Mouse (Mus musculus): ENCODE measurements at regions not wholly inside any gene's neighbourhood (a gene's known extent, or its start where the extent isn't known, plus 50 kb on each side); places are given as distances from the start of the nearest gene placed in this dataset.

DNA sequence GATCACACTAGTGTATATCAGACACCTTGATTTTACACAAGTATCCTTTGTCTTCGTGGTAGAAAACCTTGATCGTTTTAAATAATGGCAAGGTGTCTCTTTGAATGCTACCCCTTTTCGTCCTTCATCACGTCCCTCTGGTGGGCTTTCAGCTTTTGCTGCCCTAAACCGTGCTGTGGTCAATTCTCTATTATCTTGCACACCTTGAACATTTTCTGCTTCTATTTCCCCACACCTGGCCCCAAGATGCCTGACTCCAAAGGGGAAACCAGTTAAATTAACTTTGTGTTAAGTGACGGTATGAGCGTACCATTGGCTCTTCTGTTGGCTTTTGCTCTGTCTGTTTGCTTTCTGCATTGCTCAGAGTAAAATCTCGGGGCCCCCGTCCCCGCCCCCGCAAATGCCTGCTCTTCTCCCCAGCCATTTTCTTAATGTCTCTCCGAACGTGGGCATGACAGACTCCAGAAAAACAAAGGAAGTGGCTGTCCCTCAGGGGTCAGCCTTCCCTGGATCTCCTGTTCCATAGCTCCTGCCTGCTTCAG is 74.2 kb upstream of the Zfp217 start:
- Histone ChIP-seq H3K79me2 (ENCODE audit: control insufficient read depth, insufficient read depth) (no peaks in the 10 kb centered on the region), H3ac (ENCODE audit: control insufficient read depth, insufficient read length, low read depth) (no peak overlapping the region), H3K4me3 (ENCODE audit: insufficient read depth, poor library complexity, severe bottlenecking) (no peak overlapping the region), H3K79me3 (ENCODE audit: low read depth) (no peaks in the 10 kb centered on the region), H3K36me3 (ENCODE audit: control insufficient read depth, insufficient read depth) (no peaks in the 10 kb centered on the region), H3K27me3 (ENCODE audit: control insufficient read depth, insufficient read depth, insufficient read length) (no peaks in the 10 kb centered on the region)
- TF ChIP-seq USF1 (IDR thresholded peaks at IDR 0.05; ENCODE audit: low read depth), result no peak

GRCm38 (mm10) chr2:170220871-170221369 is 73.0 kb upstream of the Zfp217 start:
- Histone ChIP-seq H3K79me3 (ENCODE audit: low read depth) (no peaks in the 10 kb centered on the region), H3K27me3 (ENCODE audit: control insufficient read depth, insufficient read depth, insufficient read length) (no peaks in the 10 kb centered on the region), H3K4me3 (ENCODE audit: insufficient read depth, poor library complexity, severe bottlenecking) (no peak overlapping the region), H3K79me2 (ENCODE audit: control insufficient read depth, insufficient read depth) (no peaks in the 10 kb centered on the region), H3ac (ENCODE audit: control insufficient read depth, insufficient read length, low read depth) (no peak overlapping the region), H3K36me3 (ENCODE audit: control insufficient read depth, insufficient read depth) (no peaks in the 10 kb centered on the region)
- TF ChIP-seq MYOD1 (IDR thresholded peaks at IDR 0.05; ENCODE audit: control insufficient read depth, insufficient read length, low read depth) (no peak), MAX (IDR thresholded peaks at IDR 0.05) (no peak), MYOG (IDR thresholded peaks at IDR 0.05; ENCODE audit: control insufficient read depth, extremely low read depth, insufficient read length) (no peak), CEBPB (IDR thresholded peaks at IDR 0.05; ENCODE audit: low read depth) (peak; percentile 28), USF1 (IDR thresholded peaks at IDR 0.05; ENCODE audit: low read depth) (no peak)

GRCm38 (mm10) chr2:170220443-170220842 is 72.5 kb upstream of the Zfp217 start:
- no peaks in the 10 kb centered on the region for H3K79me3 ChIP-seq (ENCODE audit: low read depth)
- TF ChIP-seq MAX (IDR thresholded peaks at IDR 0.05), result no peak
- no peak for TF ChIP-seq CTCF (IDR thresholded peaks at IDR 0.05; ENCODE audit: control insufficient read depth, insufficient read depth, insufficient read length)
- no peak for TF ChIP-seq FOSL1 (IDR thresholded peaks at IDR 0.05; ENCODE audit: insufficient read depth, low read length, poor library complexity, severe bottlenecking)
- TF ChIP-seq MYOD1 (IDR thresholded peaks at IDR 0.05; ENCODE audit: control insufficient read depth, insufficient read length, low read depth), result no peak
- no peak for TF ChIP-seq CEBPB (IDR thresholded peaks at IDR 0.05; ENCODE audit: low read depth)
- no peak for TF ChIP-seq USF1 (IDR thresholded peaks at IDR 0.05; ENCODE audit: low read depth)
- no peak for TF ChIP-seq MYOG (IDR thresholded peaks at IDR 0.05; ENCODE audit: control insufficient read depth, extremely low read depth, insufficient read length)
- no peaks in the 10 kb centered on the region for H3K79me2 ChIP-seq (ENCODE audit: control insufficient read depth, insufficient read depth)
- H3ac ChIP-seq (ENCODE audit: control insufficient read depth, insufficient read length, low read depth), result no peak overlapping the region
- H3K36me3 ChIP-seq (ENCODE audit: control insufficient read depth, insufficient read depth), result no peaks in the 10 kb centered on the region
- H3K27me3 ChIP-seq (ENCODE audit: control insufficient read depth, insufficient read depth, insufficient read length), result no peaks in the 10 kb centered on the region
- H3K4me3 ChIP-seq (ENCODE audit: insufficient read depth, poor library complexity, severe bottlenecking), result no peak overlapping the region

GRCm38 (mm10) chr2:170219611-170220401 is 71.9 kb upstream of the Zfp217 start:
- no peaks in the 10 kb centered on the region for H3K36me3 ChIP-seq (ENCODE audit: control insufficient read depth, insufficient read depth)
- H3K4me3 ChIP-seq (ENCODE audit: insufficient read depth, poor library complexity, severe bottlenecking), result no peak overlapping the region
- no peaks in the 10 kb centered on the region for H3K79me2 ChIP-seq (ENCODE audit: control insufficient read depth, insufficient read depth)
- TF ChIP-seq FOSL1 (IDR thresholded peaks at IDR 0.05; ENCODE audit: insufficient read depth, low read length, poor library complexity, severe bottlenecking), result no peak
- TF ChIP-seq USF1 (IDR thresholded peaks at IDR 0.05; ENCODE audit: low read depth), result no peak
- TF ChIP-seq MAX (IDR thresholded peaks at IDR 0.05), result no peak
- TF ChIP-seq MYOG (IDR thresholded peaks at IDR 0.05; ENCODE audit: control insufficient read depth, extremely low read depth, insufficient read length), result no peak
- TF ChIP-seq CTCF (IDR thresholded peaks at IDR 0.05; ENCODE audit: control insufficient read depth, insufficient read depth, insufficient read length), result no peak
- TF ChIP-seq MYOD1 (IDR thresholded peaks at IDR 0.05; ENCODE audit: control insufficient read depth, insufficient read length, low read depth), result no peak
- TF ChIP-seq CEBPB (IDR thresholded peaks at IDR 0.05; ENCODE audit: low read depth), result no peak
- no peaks in the 10 kb centered on the region for H3K27me3 ChIP-seq (ENCODE audit: control insufficient read depth, insufficient read depth, insufficient read length)
- no peaks in the 10 kb centered on the region for H3K79me3 ChIP-seq (ENCODE audit: low read depth)
- H3ac ChIP-seq (ENCODE audit: control insufficient read depth, insufficient read length, low read depth), result no peak overlapping the region

DNA sequence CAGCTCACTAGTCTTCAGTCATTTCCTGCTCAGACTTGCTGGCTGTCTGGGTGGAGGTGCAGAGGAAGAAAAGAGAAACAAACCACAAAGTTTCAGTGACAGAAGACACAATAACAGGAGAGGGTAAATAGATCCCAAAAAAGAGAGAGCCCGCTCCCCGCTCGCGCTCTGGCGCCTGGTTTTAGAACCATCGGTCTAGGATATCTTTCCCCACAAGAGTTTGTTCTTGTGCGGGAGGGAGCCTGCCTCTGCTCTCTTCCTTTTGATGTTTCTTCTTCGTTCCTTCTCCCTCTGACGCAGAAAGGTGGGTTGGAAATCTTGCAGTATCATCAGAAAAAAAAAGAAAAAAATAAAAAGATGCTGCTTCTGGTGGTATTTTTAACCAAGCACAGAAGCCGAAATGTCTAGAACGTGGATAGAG is 71.3 kb upstream of the Zfp217 start:
- TF ChIP-seq FOSL1 (IDR thresholded peaks at IDR 0.05; ENCODE audit: insufficient read depth, low read length, poor library complexity, severe bottlenecking) (no peak), CTCF (IDR thresholded peaks at IDR 0.05; ENCODE audit: control insufficient read depth, insufficient read depth, insufficient read length) (no peak), MAX (IDR thresholded peaks at IDR 0.05) (no peak), MYOD1 (IDR thresholded peaks at IDR 0.05; ENCODE audit: control insufficient read depth, insufficient read length, low read depth) (no peak), CEBPB (IDR thresholded peaks at IDR 0.05; ENCODE audit: low read depth) (no peak), MYOG (IDR thresholded peaks at IDR 0.05; ENCODE audit: control insufficient read depth, extremely low read depth, insufficient read length) (no peak), USF1 (IDR thresholded peaks at IDR 0.05; ENCODE audit: low read depth) (no peak)
- no peak overlapping the region for H3K4me3 ChIP-seq (ENCODE audit: insufficient read depth, poor library complexity, severe bottlenecking)

More for the DNA sequence above, 71.3 kb upstream of the Zfp217 start:
- H3K79me3 ChIP-seq (ENCODE audit: low read depth), result no peaks in the 10 kb centered on the region
- H3K36me3 ChIP-seq (ENCODE audit: control insufficient read depth, insufficient read depth), result no peaks in the 10 kb centered on the region
- no peaks in the 10 kb centered on the region for H3K79me2 ChIP-seq (ENCODE audit: control insufficient read depth, insufficient read depth)
- H3K27me3 ChIP-seq (ENCODE audit: control insufficient read depth, insufficient read depth, insufficient read length), result no peaks in the 10 kb centered on the region
- H3ac ChIP-seq (ENCODE audit: control insufficient read depth, insufficient read length, low read depth), result no peak overlapping the region
